11 mouse cellular contexts compared by ENCODE assay signal in genomic region chr9:105556141-105556735, GRCm38 (mm10). TPM values are rescaled to one million over a fixed set of nuclear protein-coding genes. Genes with fewer than 3 reads are reported as not detected.
DNase-seq lines count a peak whose midpoint lies in the region; ATAC-seq and TF ChIP-seq lines count a peak whose summit lies in the region.
"Had no signal": no experiment of that assay in that cellular context is flagged by ENCODE, and none has a peak within 500 bp of the region (broad histone marks: within the 10 kb centered on the region; RNA-seq: fewer than 3 reads in every experiment).

No protein-coding gene starts in this region.

- no peak overlapping the region for H3K4me2 ChIP-seq in liver, postnatal 0 days (ENCODE audit: low read depth, low read length)
- H3K4me2 ChIP-seq: limb, embryonic 12.5 days had no signal

- no peak for DNase-seq in layer of hippocampus, adult 2 months (ENCODE audit: low spot score in 2 of 2)
- no peak for DNase-seq in layer of hippocampus, adult 11-12 months (ENCODE audit: low spot score)
- peak; percentile 20 for DNase-seq in adrenal gland, postnatal 25 days
- DNase-seq in kidney, adult 18-20 months = peak; percentile 6
- peak; percentile 84 for DNase-seq in liver, postnatal 0 days
- DNase-seq in right cerebral cortex, postnatal 4 days = no peak
- DNase-seq in layer of hippocampus, postnatal 14 days (ENCODE audit: low spot score in 2 of 2) = no peak
- DNase-seq: cerebellum, adult 8-10 months; thymus, postnatal 25 days had no signal

- TF ChIP-seq CTCF in layer of hippocampus, adult 2 months (conservative IDR thresholded peaks at IDR 0.05) = no peak
- TF ChIP-seq CTCF in liver, postnatal 0 days (IDR thresholded peaks at IDR 0.05; ENCODE audit: low read depth) = no peak

- 0 out of 2 replicates have a peak, but pooled peaks cover 4% of the 10 kb centered on the region for H3K27me3 ChIP-seq in liver, postnatal 0 days (ENCODE audit: insufficient read depth, low read length)

- H3K27ac ChIP-seq in layer of hippocampus, adult 2 months = peak overlapping the region; percentile 51; the same call in 1 of the 2 replicates
- H3K27ac ChIP-seq in liver, postnatal 0 days (ENCODE audit: low read depth) = no peak overlapping the region
- H3K27ac ChIP-seq: limb, embryonic 12.5 days had no signal

- H3K9ac ChIP-seq in liver, postnatal 0 days (replicated peaks) = no peak overlapping the region
- H3K9ac ChIP-seq: limb, embryonic 12.5 days had no signal

- 47% methylated on average over 8 of the region's 8 CpGs for WGBS in liver, postnatal 0 days (ENCODE audit: insufficient replicate concordance)

- peak; percentile 97 for ATAC-seq in liver, postnatal 0 days

- H3K36me3 ChIP-seq in liver, postnatal 0 days (replicated peaks; ENCODE audit: insufficient read depth, low read length) = no peaks in the 10 kb centered on the region
- H3K36me3 ChIP-seq: limb, embryonic 12.5 days had no signal

- TF ChIP-seq EP300 in liver, postnatal 0 days (IDR thresholded peaks at IDR 0.05; ENCODE audit: low read depth) = no peak

- H3K4me1 ChIP-seq in liver, postnatal 0 days (ENCODE audit: insufficient read depth) = 0 out of 2 replicates have a peak, but pooled peaks cover 2% of the 10 kb centered on the region

- no peaks in the 10 kb centered on the region for H3K9me3 ChIP-seq in liver, postnatal 0 days (ENCODE audit: low read length)
- H3K9me3 ChIP-seq: limb, embryonic 12.5 days had no signal

- H3K4me3 ChIP-seq in layer of hippocampus, adult 2 months = no peak overlapping the region
- no peak overlapping the region for H3K4me3 ChIP-seq in liver, postnatal 0 days (ENCODE audit: low read depth, low read length)
- H3K4me3 ChIP-seq: limb, embryonic 12.5 days; myocyte had no signal

RNA-seq across cellular contexts. Expression of gene Atp2c1, which starts 29.1 kb away (rescaled TPM):
- 100 to 1,000 TPM; 245 to 250 TPM for total RNA-seq in layer of hippocampus, adult 2 months (2021)
- 71.8 and 76.2 TPM in 2 replicates for total RNA-seq in adrenal gland, postnatal 25 days (2021)
- 15.9 and 17.1 TPM in 2 replicates for polyA plus RNA-seq in liver, postnatal 0 days (2015; fragmentation: Nextera tagmentation; extraction: Ambion mirVana)
- total RNA-seq in layer of hippocampus, postnatal 14 days (2021) = 100 to 1,000 TPM; 230 to 260 TPM

Comparison
In these comparisons a context has a peak if more than half of its experiments do, and no peak if none do; other contexts are left out.
1. DNase-seq: peak in adrenal gland, postnatal 25 days (single experiment), kidney, adult 18-20 months (single experiment) and liver, postnatal 0 days (single experiment); none in layer of hippocampus, adult 2 months (0 of 2), layer of hippocampus, adult 11-12 months (single experiment), right cerebral cortex, postnatal 4 days (single experiment) and layer of hippocampus, postnatal 14 days (0 of 2).